Comparison of ENCODE assay signal across 20 mouse cellular contexts in genomic region chr1:134353326-134353725, GRCm38 (mm10). TPM values are rescaled to one million over a fixed set of nuclear protein-coding genes. Genes with fewer than 3 reads are reported as not detected.
"Had no signal": no experiment of that assay in that cellular context is flagged by ENCODE, and none has a peak within 500 bp of the region (broad histone marks: within the 10 kb centered on the region; RNA-seq: fewer than 3 reads in every experiment).

No protein-coding gene starts in this region.

- H3K27me3 ChIP-seq: intestine, embryonic 15.5 days; limb, embryonic 13.5 days; neural tube, embryonic 15.5 days had no signal

- DNase-seq: left cerebral cortex, postnatal 4 days; lung, embryonic 14.5 days; lung, postnatal 10 days; lung, postnatal 4 days; midbrain, embryonic 14.5 days; right cerebral cortex, postnatal 14 days; thymus, postnatal 4 days had no signal

- H3K27ac ChIP-seq: intestine, embryonic 15.5 days; layer of hippocampus, adult 2 months; limb, embryonic 13.5 days; midbrain, embryonic 10.5 days; neural tube, embryonic 15.5 days had no signal

- H3K4me3 ChIP-seq: intestine, embryonic 15.5 days; layer of hippocampus, adult 2 months; limb, embryonic 13.5 days; midbrain, embryonic 10.5 days; myocyte; neural tube, embryonic 15.5 days had no signal

- H3K9me3 ChIP-seq: intestine, embryonic 15.5 days; limb, embryonic 13.5 days; midbrain, embryonic 10.5 days; neural tube, embryonic 15.5 days had no signal

- H3K9ac ChIP-seq: intestine, embryonic 15.5 days; limb, embryonic 13.5 days; lung, embryonic 14.5 days; neural tube, embryonic 15.5 days had no signal

- H3K4me1 ChIP-seq: midbrain, embryonic 10.5 days had no signal

- H3K4me2 ChIP-seq: intestine, embryonic 15.5 days; limb, embryonic 13.5 days; liver, embryonic 11.5 days; lung, embryonic 14.5 days; neural tube, embryonic 15.5 days had no signal

- ATAC-seq: intestine, embryonic 15.5 days had no signal

RNA-seq across cellular contexts. Expression of gene 4933406M09Rik, which starts 32.4 kb away (rescaled TPM):
- total RNA-seq: layer of hippocampus, adult 2 months; layer of hippocampus, postnatal 10 days; left cerebral cortex, postnatal 4 days; megakaryocyte, adult 5-6 weeks had no signal
- polyA plus RNA-seq: intestine, embryonic 15.5 days; limb, embryonic 13.5 days; liver, embryonic 11.5 days; liver, embryonic 16.5 days; lung, embryonic 14.5 days; midbrain, embryonic 10.5 days; midbrain, embryonic 14.5 days; myocyte; neural tube, embryonic 11.5 days; neural tube, embryonic 15.5 days; spleen, adult 2 months; stomach, embryonic 16.5 days had no signal
